Mouse (Mus musculus) heart, embryonic 13.5 days (tissue): Measurements from ENCODE around the gene Ngrn. TPM values are rescaled to one million over a fixed set of nuclear protein-coding genes. Genes with fewer than 3 reads are reported as not detected.

Source experiments
- ATAC-seq: fragments of 200-750 bp; cut with Nextera tagmentation; 2 replicates; pipeline ENCODE4 v1.8.0; 2017; ENCODE audit warnings: moderate TSS enrichment; ENCODE audit not compliant: insufficient number of reproducible peaks, low FRiP score, low TSS enrichment; ENCODE audit errors: extremely low read depth
- H3K27ac ChIP-seq: fragments of 300-500 bp; sonication (generic); replicated peaks from 2 replicates; pipeline ENCODE4 v1.5.1; 2015; ENCODE audit warnings: moderate library complexity, mild to moderate bottlenecking, inconsistent platforms
- H3K27me3 ChIP-seq: fragments of 300-500 bp; sonication (generic); replicated peaks from 2 replicates; pipeline ENCODE4 v1.6.1; 2015; ENCODE audit warnings: mild to moderate bottlenecking, inconsistent platforms
- H3K36me3 ChIP-seq: fragments of 300-500 bp; sonication (generic); 2 replicates; pipeline ENCODE4 v1.6.1; 2015; ENCODE audit warnings: mild to moderate bottlenecking, inconsistent platforms
- H3K4me1 ChIP-seq: fragments of 300-500 bp; sonication (generic); 2 replicates; pipeline ENCODE4 v1.6.1; 2015; ENCODE audit warnings: inconsistent platforms
- H3K4me2 ChIP-seq: fragments of 300-500 bp; sonication (generic); 2 replicates; pipeline ENCODE4 v1.6.1; 2015; ENCODE audit warnings: inconsistent platforms, mild to moderate bottlenecking, moderate library complexity
- H3K4me3 ChIP-seq: fragments of 300-500 bp; sonication (generic); 2 replicates; pipeline ENCODE4 v1.5.1; 2015; ENCODE audit warnings: moderate library complexity, mild to moderate bottlenecking, inconsistent platforms
- H3K9ac ChIP-seq: fragments of 300-500 bp; sonication (generic); 2 replicates; pipeline ENCODE4 v1.6.1; 2015; ENCODE audit warnings: inconsistent platforms, mild to moderate bottlenecking, moderate library complexity
- H3K9me3 ChIP-seq: fragments of 300-500 bp; sonication (generic); 2 replicates; pipeline ENCODE4 v1.6.1; 2016; ENCODE audit warnings: inconsistent platforms
- WGBS: fragments of 180-500 bp; shearing (Covaris S2); methylation state at CpG from one replicate; pipeline ENCODE4 v1.1.7; 2015; ENCODE audit warnings: mixed read lengths; 5-methylcytosine and 5-hydroxymethylcytosine counted together
- polyA plus RNA-seq: library from polyadenylated mRNA; unstranded; fragments of >200 nt; fragmentation: Nextera tagmentation; extraction: Ambion mirVana; gene quantifications from 2 replicates; pipeline ENCODE4 v1.2.1, GENCODE M21; 2015

Ngrn gene
- polyA plus RNA-seq: 37.0 and 37.9 TPM in 2 replicates

GRCm38 (mm10) chr7:80260625-80261371 lies at the start of gene Ngrn:
TSS of gene Ngrn (plus strand) at chr7:80261215.
- peak; percentile 59 for ATAC-seq

GRCm38 (mm10) chr7:80213604-80214003 lies 47.4 kb upstream of the Ngrn start:
- Histone ChIP-seq H3K9me3 (no peaks in the 10 kb centered on the region), H3K36me3 (peaks cover 53% of the 10 kb centered on the region), H3K4me1 (peaks cover 39% of the 10 kb centered on the region), H3K27ac (no peak overlapping the region), H3K4me3 (no peak overlapping the region), H3K27me3 (no peaks in the 10 kb centered on the region), H3K4me2 (no peak overlapping the region), H3K9ac (no peak overlapping the region)
- ATAC-seq: no peak
- 64% methylated on average over 7 of the region's 7 CpGs for WGBS

More at GRCm38 (mm10) chr7:80260625-80261371, at the start of gene Ngrn:
- H3K4me2 ChIP-seq: peak within 1 kb of the TSS; percentile 94
- peak within 1 kb of the TSS; percentile 94 for H3K4me3 ChIP-seq
- peaks cover 27% of the 10 kb centered on the region for H3K36me3 ChIP-seq
- H3K9me3 ChIP-seq: no peaks in the 10 kb centered on the region
- peaks cover 18% of the 10 kb centered on the region for H3K4me1 ChIP-seq
- WGBS: 24% methylated on average over 40 of the region's 40 CpGs
- H3K27ac ChIP-seq: peak within 1 kb of the TSS; percentile 81
- peak within 1 kb of the TSS; percentile 92 for H3K9ac ChIP-seq
- peaks cover 41% of the 10 kb centered on the region for H3K27me3 ChIP-seq

GRCm38 (mm10) chr7:80214459-80214858 lies 46.6 kb upstream of the Ngrn start:
- Histone ChIP-seq H3K9ac (no peak overlapping the region), H3K36me3 (peaks cover 61% of the 10 kb centered on the region), H3K9me3 (no peaks in the 10 kb centered on the region), H3K4me2 (no peak overlapping the region), H3K27me3 (no peaks in the 10 kb centered on the region), H3K4me3 (no peak overlapping the region), H3K4me1 (peaks cover 30% of the 10 kb centered on the region), H3K27ac (no peak overlapping the region)
- ATAC-seq: no peak
- WGBS: 78% methylated on average over 8 of the region's 8 CpGs

GRCm38 (mm10) chr7:80215398-80215797 lies 45.6 kb upstream of the Ngrn start:
- H3K36me3 ChIP-seq: peaks cover 70% of the 10 kb centered on the region
- 0 out of 2 replicates have a peak overlapping the region, but pooled peaks have one; percentile 58 for H3K9ac ChIP-seq
- no peaks in the 10 kb centered on the region for H3K27me3 ChIP-seq
- H3K4me1 ChIP-seq: peaks cover 21% of the 10 kb centered on the region
- no peak for ATAC-seq
- no peak overlapping the region for H3K27ac ChIP-seq
- H3K9me3 ChIP-seq: no peaks in the 10 kb centered on the region
- no peak overlapping the region for H3K4me3 ChIP-seq
- WGBS: 33% methylated on average over 4 of the region's 4 CpGs
- no peak overlapping the region for H3K4me2 ChIP-seq

GRCm38 (mm10) chr7:80216566-80216965 lies 44.4 kb upstream of the Ngrn start:
- Histone ChIP-seq H3K27ac (no peak overlapping the region), H3K4me3 (no peak overlapping the region), H3K4me2 (no peak overlapping the region), H3K9ac (no peak overlapping the region), H3K9me3 (no peaks in the 10 kb centered on the region), H3K36me3 (peaks cover 82% of the 10 kb centered on the region), H3K4me1 (peaks cover 13% of the 10 kb centered on the region), H3K27me3 (no peaks in the 10 kb centered on the region)
- ATAC-seq: no peak
- 81% methylated on average over 8 of the region's 8 CpGs for WGBS

GRCm38 (mm10) chr7:80218666-80219065 lies 42.3 kb upstream of the Ngrn start:
- H3K4me3 ChIP-seq: no peak overlapping the region
- peaks cover 6% of the 10 kb centered on the region for H3K4me1 ChIP-seq
- ATAC-seq: no peak
- no peak overlapping the region; the same call in 1 of the 2 replicates for H3K9ac ChIP-seq
- H3K27me3 ChIP-seq: no peaks in the 10 kb centered on the region
- no peak overlapping the region for H3K4me2 ChIP-seq
- WGBS: 81% methylated on average over 9 of the region's 9 CpGs
- no peak overlapping the region for H3K27ac ChIP-seq
- peaks cover 89% of the 10 kb centered on the region for H3K36me3 ChIP-seq
- no peaks in the 10 kb centered on the region for H3K9me3 ChIP-seq

GRCm38 (mm10) chr7:80220237-80220797 lies 40.7 kb upstream of the Ngrn start:
- WGBS: 87% methylated on average over 9 of the region's 9 CpGs
- no peak for ATAC-seq
- Histone ChIP-seq H3K4me2 (no peak overlapping the region), H3K9me3 (no peaks in the 10 kb centered on the region), H3K27me3 (no peaks in the 10 kb centered on the region), H3K27ac (no peak overlapping the region), H3K4me1 (no peaks in the 10 kb centered on the region; the same call in 1 of the 2 replicates), H3K9ac (no peak overlapping the region), H3K4me3 (no peak overlapping the region), H3K36me3 (peaks cover 93% of the 10 kb centered on the region)

- H3K4me2 ChIP-seq: no peak overlapping the region
- H3K36me3 ChIP-seq: peaks cover 91% of the 10 kb centered on the region
- no peak for ATAC-seq
- 81% methylated on average over 4 of the region's 4 CpGs for WGBS
- H3K4me1 ChIP-seq: no peaks in the 10 kb centered on the region
- no peaks in the 10 kb centered on the region for H3K9me3 ChIP-seq
- H3K9ac ChIP-seq: no peak overlapping the region
- H3K27me3 ChIP-seq: no peaks in the 10 kb centered on the region
- no peak overlapping the region for H3K27ac ChIP-seq
- no peak overlapping the region for H3K4me3 ChIP-seq
Measured at GRCm38 (mm10) chr7:80221179-80221750, 39.8 kb upstream of the Ngrn start.

GRCm38 (mm10) chr7:80227065-80227464 lies 34.0 kb upstream of the Ngrn start:
- 94% methylated on average over 4 of the region's 4 CpGs for WGBS
- Histone ChIP-seq H3K4me1 (peaks cover 10% of the 10 kb centered on the region), H3K27ac (no peak overlapping the region), H3K9ac (no peak overlapping the region), H3K4me2 (no peak overlapping the region), H3K9me3 (no peaks in the 10 kb centered on the region), H3K4me3 (no peak overlapping the region), H3K36me3 (peaks cover 57% of the 10 kb centered on the region), H3K27me3 (no peaks in the 10 kb centered on the region)
- ATAC-seq: no peak

- Histone ChIP-seq H3K9me3 (no peaks in the 10 kb centered on the region), H3K9ac (no peak overlapping the region), H3K4me2 (no peak overlapping the region), H3K4me1 (peaks cover 21% of the 10 kb centered on the region), H3K36me3 (peaks cover 31% of the 10 kb centered on the region), H3K27me3 (no peaks in the 10 kb centered on the region), H3K27ac (no peak overlapping the region), H3K4me3 (no peak overlapping the region)
- 81% methylated on average over 6 of the region's 6 CpGs for WGBS
- no peak for ATAC-seq
Measured at GRCm38 (mm10) chr7:80230196-80230595, 30.8 kb upstream of the Ngrn start.

GRCm38 (mm10) chr7:80231971-80232488 lies 29.0 kb upstream of the Ngrn start:
- Histone ChIP-seq H3K27me3 (no peaks in the 10 kb centered on the region), H3K9ac (peak overlapping the region; percentile 83), H3K9me3 (no peaks in the 10 kb centered on the region), H3K36me3 (peaks cover 17% of the 10 kb centered on the region), H3K4me1 (peaks cover 21% of the 10 kb centered on the region), H3K4me3 (peak overlapping the region; percentile 78), H3K27ac (peak overlapping the region; percentile 61), H3K4me2 (peak overlapping the region; percentile 93)
- ATAC-seq: peak; percentile 9; the same call in 1 of the 2 replicates
- WGBS: 1% methylated on average over 29 of the region's 29 CpGs
